Mouse (Mus musculus) left cerebral cortex, postnatal 36 days (tissue): ENCODE measurements around the gene Tmeff1. TPM values are rescaled to one million over a fixed set of nuclear protein-coding genes. Genes with fewer than 3 reads are reported as not detected.
A peak's percentile ranks its signal among the peaks of the same experiment; 100 is the strongest.

Experiments used
- DNase-seq, 2 experiments: peaks; one replicate each; pipeline ENCODE4 v3.0.0; 2021 to 2022; ENCODE audit warnings: low spot score in 2 of 2, mixed read lengths in 1 of 2
- intact Hi-C: fragments of 180-260 bp; cut with DNase I; formaldehyde crosslinking; loops from one replicate; pipeline ENCODE4 v1.15.1; 2025
- total RNA-seq, 2 experiments: library from RNA; stranded (reverse); gene quantifications; 2 replicates each; pipeline ENCODE4 v1.2.3; 2021

The Tmeff1 gene
- total RNA-seq, 2 experiments from 2014 or later = 114 to 135 TPM

GRCm38 (mm10) chr4:48691793-48692437 lies 106.9 kb downstream of the Tmeff1 start:
- intact Hi-C loops = loop anchor here (5.0 to 10.0 kb wide), 4 partner anchors 80 to 933 kb away; no protein-coding TSS in a partner anchor
- DNase-seq = peak; percentile 50 to 62

GRCm38 (mm10) chr4:48692736-48693292 lies 107.8 kb downstream of the Tmeff1 start:
- intact Hi-C loops = loop anchor here (5.0 to 10.0 kb wide), 4 partner anchors 79 to 932 kb away; no protein-coding TSS in a partner anchor
- DNase-seq = no peak

DNA sequence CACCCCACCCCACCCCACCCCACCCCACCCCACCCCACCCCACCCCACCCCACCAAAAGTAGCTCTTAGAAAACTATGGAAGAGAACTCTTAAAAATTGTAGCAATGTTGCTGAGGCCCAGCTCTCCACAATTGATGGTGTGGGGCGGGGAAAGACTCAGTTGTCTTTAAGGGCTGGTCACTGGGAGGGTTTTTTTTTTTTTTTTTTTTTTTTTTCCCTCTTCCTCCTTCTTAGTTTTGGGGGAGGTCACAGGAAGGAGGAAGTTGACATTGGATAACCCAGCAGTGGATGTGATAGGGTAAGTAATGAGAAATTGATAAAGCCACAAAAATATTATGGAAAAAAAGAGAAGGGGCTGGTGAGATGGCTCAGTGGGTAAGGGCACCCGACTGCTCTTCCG lies 111.7 kb downstream of the Tmeff1 start:
- intact Hi-C loops = loop anchor here (10.0 kb wide), 1 partner anchor 928 kb away; no protein-coding TSS in a partner anchor

GRCm38 (mm10) chr4:48697302-48697701 lies 112.3 kb downstream of the Tmeff1 start:
- intact Hi-C loops = loop anchor here (10.0 kb wide), 1 partner anchor 927 kb away; no protein-coding TSS in a partner anchor
- DNase-seq = no peak

More for the DNA sequence above, 111.7 kb downstream of the Tmeff1 start:
- no peak for DNase-seq

Other genes starting within 250 kb of the Tmeff1 start
- 10 to 100 TPM; 18.9 to 22.7 TPM for gene Tex10, start 111.7 kb upstream of the Tmeff1 start, total RNA-seq
- gene Msantd3, start 45.2 kb upstream of the Tmeff1 start, total RNA-seq = 10 to 100 TPM; 21.2 to 24.9 TPM
- 1 to 10 TPM; 1.4 to 2.3 TPM for gene Cavin4, start 78.3 kb downstream of the Tmeff1 start, total RNA-seq